In genomic region chr11:78983539-78983938, GRCm38 (mm10) we compare ENCODE assay signal across 12 mouse cellular contexts. TPM values are rescaled to one million over a fixed set of nuclear protein-coding genes. Genes with fewer than 3 reads are reported as not detected.
A peak's percentile ranks its signal among the peaks of the same experiment; 100 is the strongest.
DNase-seq lines count a peak whose midpoint lies in the region; ATAC-seq and TF ChIP-seq lines count a peak whose summit lies in the region.
"Had no signal": no experiment of that assay in that cellular context is flagged by ENCODE, and none has a peak within 500 bp of the region (broad histone marks: within the 10 kb centered on the region; RNA-seq: fewer than 3 reads in every experiment).

No protein-coding gene starts in this region.

- no peak for TF ChIP-seq CTCF in lung, adult 2 months (IDR thresholded peaks at IDR 0.05; ENCODE audit: insufficient read depth, low read length)
- TF ChIP-seq CTCF in embryonic fibroblast, embryonic 13.5 days (IDR thresholded peaks at IDR 0.05; ENCODE audit: borderline replicate concordance, insufficient read depth, low read length), result no peak

- no peaks in the 10 kb centered on the region for H3K36me3 ChIP-seq in liver, embryonic 16.5 days (ENCODE audit: control insufficient read depth, insufficient read depth)
- no peaks in the 10 kb centered on the region for H3K36me3 ChIP-seq in forebrain, embryonic 13.5 days (ENCODE audit: poor library complexity, severe bottlenecking)
- H3K36me3 ChIP-seq: forebrain, embryonic 15.5 days had no signal

- peak overlapping the region; percentile 51 for H3K4me3 ChIP-seq in lung, adult 2 months (replicated peaks; ENCODE audit: extremely low read depth, low read depth, low read length)
- peak overlapping the region; percentile 36; the same call in 1 of the 2 replicates for H3K4me3 ChIP-seq in embryonic fibroblast, embryonic 13.5 days (ENCODE audit: insufficient read depth, low read length)
- peak overlapping the region; percentile 62 for H3K4me3 ChIP-seq in liver, embryonic 16.5 days (ENCODE audit: low read depth, low read length)
- H3K4me3 ChIP-seq in forebrain, embryonic 13.5 days, result no peak overlapping the region
- H3K4me3 ChIP-seq: forebrain, embryonic 15.5 days had no signal

- no peak for ATAC-seq in liver, embryonic 16.5 days (ENCODE audit: low read depth)
- no peak for ATAC-seq in forebrain, embryonic 13.5 days
- ATAC-seq: forebrain, embryonic 15.5 days; hindbrain, embryonic 16.5 days had no signal

- peak overlapping the region; percentile 56 for H3K4me2 ChIP-seq in liver, embryonic 16.5 days (ENCODE audit: low read depth, low read length)
- no peak overlapping the region for H3K4me2 ChIP-seq in forebrain, embryonic 13.5 days
- H3K4me2 ChIP-seq: forebrain, embryonic 15.5 days had no signal

- no peak for TF ChIP-seq POLR2A in lung, adult 2 months (IDR thresholded peaks at IDR 0.05; ENCODE audit: borderline replicate concordance, extremely low read depth, low read depth, low read length)
- TF ChIP-seq POLR2A in embryonic fibroblast, embryonic 13.5 days (IDR thresholded peaks at IDR 0.05; ENCODE audit: low read depth, low read length), result no peak

- WGBS in lung, adult 2 months, result 52% methylated on average over 7 of the region's 7 CpGs
- WGBS in liver, embryonic 16.5 days (ENCODE audit: insufficient replicate concordance), result 32% methylated on average over 7 of the region's 7 CpGs
- WGBS in forebrain, embryonic 13.5 days, result 83% methylated on average over 7 of the region's 7 CpGs

- peak; percentile 4 for DNase-seq in gastrocnemius, postnatal 25 days
- DNase-seq in gastrocnemius, postnatal 10 days, result no peak
- DNase-seq in lung, adult 2 months, result no peak
- DNase-seq in lung, postnatal 25 days (ENCODE audit: low spot score), result no peak
- DNase-seq in ovary, postnatal 10 days (ENCODE audit: low spot score), result no peak
- DNase-seq: adrenal gland, postnatal 36 days; cerebellum, postnatal 25 days had no signal

- no peak overlapping the region for H3K27ac ChIP-seq in embryonic fibroblast, embryonic 13.5 days (ENCODE audit: insufficient read depth, low read length)
- H3K27ac ChIP-seq in liver, embryonic 16.5 days (ENCODE audit: low read length), result peak overlapping the region; percentile 89
- H3K27ac ChIP-seq in forebrain, embryonic 13.5 days, result no peak overlapping the region
- H3K27ac ChIP-seq: forebrain, embryonic 15.5 days had no signal

- no peaks in the 10 kb centered on the region for H3K27me3 ChIP-seq in liver, embryonic 16.5 days (ENCODE audit: control insufficient read depth, insufficient read depth, low read depth, low read length)
- H3K27me3 ChIP-seq in forebrain, embryonic 13.5 days, result no peaks in the 10 kb centered on the region
- H3K27me3 ChIP-seq: forebrain, embryonic 15.5 days had no signal

- H3K4me1 ChIP-seq in lung, adult 2 months (ENCODE audit: control insufficient read depth, insufficient read depth, low read length), result peaks cover 19% of the 10 kb centered on the region
- peaks cover 7% of the 10 kb centered on the region for H3K4me1 ChIP-seq in embryonic fibroblast, embryonic 13.5 days (ENCODE audit: control insufficient read depth, insufficient read depth, low read length)
- H3K4me1 ChIP-seq in liver, embryonic 16.5 days (ENCODE audit: control insufficient read depth, low read depth, low read length), result peaks cover 36% of the 10 kb centered on the region
- no peaks in the 10 kb centered on the region for H3K4me1 ChIP-seq in forebrain, embryonic 13.5 days
- H3K4me1 ChIP-seq: forebrain, embryonic 15.5 days had no signal

- no peaks in the 10 kb centered on the region for H3K9me3 ChIP-seq in liver, embryonic 16.5 days (replicated peaks; ENCODE audit: control insufficient read depth, low read length)
- no peaks in the 10 kb centered on the region for H3K9me3 ChIP-seq in forebrain, embryonic 13.5 days (replicated peaks)
- H3K9me3 ChIP-seq: forebrain, embryonic 15.5 days had no signal

- H3K9ac ChIP-seq in liver, embryonic 16.5 days (ENCODE audit: low read depth, low read length), result peak overlapping the region; percentile 62
- no peak overlapping the region for H3K9ac ChIP-seq in forebrain, embryonic 13.5 days
- H3K9ac ChIP-seq: forebrain, embryonic 15.5 days had no signal

RNA-seq across cellular contexts. Expression of gene Lgals9, which starts 1.2 kb away (rescaled TPM):
- 1 to 10 TPM; 9.7 to 9.8 TPM for total RNA-seq in gastrocnemius, postnatal 25 days (2021)
- 10 to 100 TPM; 21.6 to 25.8 TPM for total RNA-seq in gastrocnemius, postnatal 10 days (2021)
- polyA plus RNA-seq in lung, adult 2 months (2012; rRNA removed), result 137 and 204 TPM in 2 replicates
- polyA plus RNA-seq in embryonic fibroblast, embryonic 13.5 days (2011; ENCODE audit: insufficient read length, low read depth, missing spikeins), result 59.6 and 71.3 TPM in 2 replicates
- 181 and 206 TPM in 2 replicates for polyA plus RNA-seq in liver, embryonic 16.5 days (2015; fragmentation: Nextera tagmentation; extraction: Ambion mirVana)
- polyA plus RNA-seq in forebrain, embryonic 13.5 days (2015; fragmentation: Nextera tagmentation; extraction: Ambion mirVana), result 3.8 and 3.9 TPM in 2 replicates

Comparison
In these comparisons a context has a peak if more than half of its experiments do, and no peak if none do; other contexts are left out.
1. RNA of gene Lgals9, which starts 1.2 kb away (polyA plus RNA-seq): 181 to 206 TPM in liver, embryonic 16.5 days, 137 to 204 TPM in lung, adult 2 months and 59.6 to 71.3 TPM in embryonic fibroblast, embryonic 13.5 days; 3.8 to 3.9 TPM in forebrain, embryonic 13.5 days; every median in the first group is over 10 times any median in the second.